Mouse (Mus musculus) liver, embryonic 13.5 days (tissue): ENCODE data around the gene Pim3. TPM values are rescaled to one million over a fixed set of nuclear protein-coding genes. Genes with fewer than 3 reads are reported as not detected.
A peak's percentile ranks its signal among the peaks of the same experiment; 100 is the strongest.

ENCODE experiments used
- ATAC-seq: fragments of 200-750 bp; cut with Nextera tagmentation; 2 replicates; pipeline ENCODE4 v1.8.0; 2017; ENCODE audit warnings: low read depth, mild to moderate bottlenecking, moderate number of reproducible peaks, moderate library complexity
- DNase-seq: peaks from one replicate; pipeline ENCODE4 v3.0.0; 2022
- H3K27ac ChIP-seq: fragments of 300-500 bp; sonication (generic); 2 replicates; pipeline ENCODE4 v1.5.1; 2015; ENCODE audit warnings: moderate library complexity, mild to moderate bottlenecking, inconsistent platforms
- H3K27me3 ChIP-seq: fragments of 300-500 bp; sonication (generic); 2 replicates; pipeline ENCODE4 v1.6.1; 2015; ENCODE audit warnings: mild to moderate bottlenecking, inconsistent platforms
- H3K36me3 ChIP-seq: fragments of 300-500 bp; sonication (generic); 2 replicates; pipeline ENCODE4 v1.6.1; 2015; ENCODE audit warnings: mild to moderate bottlenecking, inconsistent platforms
- H3K4me1 ChIP-seq: fragments of 300-500 bp; sonication (generic); replicated peaks from 2 replicates; pipeline ENCODE4 v1.6.1; 2015; ENCODE audit warnings: inconsistent platforms
- H3K4me2 ChIP-seq: fragments of 300-500 bp; sonication (generic); 2 replicates; pipeline ENCODE4 v1.6.1; 2015; ENCODE audit warnings: inconsistent platforms, mild to moderate bottlenecking, moderate library complexity
- H3K4me3 ChIP-seq: fragments of 300-500 bp; sonication (generic); replicated peaks from 2 replicates; pipeline ENCODE4 v1.5.1; 2015; ENCODE audit warnings: mild to moderate bottlenecking, inconsistent platforms
- H3K9ac ChIP-seq: fragments of 300-500 bp; sonication (generic); 2 replicates; pipeline ENCODE4 v1.6.1; 2015; ENCODE audit warnings: mild to moderate bottlenecking, inconsistent platforms
- H3K9me3 ChIP-seq: fragments of 300-500 bp; sonication (generic); replicated peaks from 2 replicates; pipeline ENCODE4 v1.6.1; 2016; ENCODE audit warnings: inconsistent platforms
- WGBS: fragments of 180-500 bp; shearing (Covaris S2); methylation state at CpG from one replicate; pipeline ENCODE4 v1.1.7; 2015; ENCODE audit not compliant: insufficient replicate concordance; 5-methylcytosine and 5-hydroxymethylcytosine counted together
- polyA plus RNA-seq: library from polyadenylated mRNA; unstranded; fragments of >200 nt; fragmentation: Nextera tagmentation; extraction: Ambion mirVana; gene quantifications from 2 replicates; pipeline ENCODE4 v1.2.1, GENCODE M21; 2015

The Pim3 gene
- polyA plus RNA-seq, 1 experiment from 2014 or later = 15.1 TPM

- H3K4me3 ChIP-seq = no peak overlapping the region
- H3K9me3 ChIP-seq = no peaks in the 10 kb centered on the region
- H3K27me3 ChIP-seq = no peaks in the 10 kb centered on the region
- no peak overlapping the region for H3K9ac ChIP-seq
- peak overlapping the region; percentile 72 for H3K27ac ChIP-seq
- H3K4me1 ChIP-seq = peaks cover 63% of the 10 kb centered on the region
- DNase-seq = no peak
- H3K4me2 ChIP-seq = no peak overlapping the region
- H3K36me3 ChIP-seq = peaks cover 24% of the 10 kb centered on the region
- 73% methylated on average over 6 of the region's 6 CpGs for WGBS
- no peak for ATAC-seq
These were observed 6.2 kb downstream of the Pim3 start for GRCm38 (mm10) chr15:88868024-88868742.

DNA sequence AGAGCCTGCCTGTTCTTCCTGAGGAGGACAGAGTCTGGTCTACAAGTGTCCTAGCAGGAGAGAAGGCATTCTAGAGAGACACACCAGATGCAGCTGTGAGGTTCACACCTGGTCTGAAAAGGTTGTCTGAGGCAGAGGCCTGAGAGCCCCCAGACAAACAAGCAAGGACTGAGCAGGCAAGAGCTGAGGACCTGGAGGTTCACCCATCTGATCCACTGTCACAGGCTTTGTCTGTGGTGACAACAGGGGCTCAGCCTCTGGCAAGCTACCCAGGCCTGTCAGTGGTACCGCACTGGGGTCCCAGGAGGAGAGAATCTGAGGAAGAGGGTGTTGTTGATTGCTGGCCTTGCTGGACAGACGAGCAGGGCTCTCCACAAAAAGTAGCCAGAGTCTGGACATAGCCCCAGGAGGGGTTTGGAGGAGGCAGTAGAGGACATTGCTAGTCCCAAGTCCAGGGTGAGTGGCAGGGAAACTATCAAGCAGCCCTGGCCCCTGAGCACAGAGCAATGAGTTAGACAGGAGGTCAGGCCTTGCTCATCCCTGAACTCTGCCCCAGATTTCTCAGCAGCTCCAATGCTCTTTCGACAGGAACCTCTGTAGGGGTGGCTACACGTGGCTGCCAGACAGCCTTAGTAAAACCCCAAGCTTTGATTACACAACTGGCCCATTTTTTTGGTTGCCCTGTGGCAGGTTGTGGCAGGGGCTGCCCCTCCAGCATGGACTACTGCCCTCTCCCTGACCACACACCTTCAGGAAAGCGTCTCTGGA, 8.6 kb downstream of the Pim3 start:
- WGBS = 47% methylated on average over 5 of the region's 5 CpGs

DNA sequence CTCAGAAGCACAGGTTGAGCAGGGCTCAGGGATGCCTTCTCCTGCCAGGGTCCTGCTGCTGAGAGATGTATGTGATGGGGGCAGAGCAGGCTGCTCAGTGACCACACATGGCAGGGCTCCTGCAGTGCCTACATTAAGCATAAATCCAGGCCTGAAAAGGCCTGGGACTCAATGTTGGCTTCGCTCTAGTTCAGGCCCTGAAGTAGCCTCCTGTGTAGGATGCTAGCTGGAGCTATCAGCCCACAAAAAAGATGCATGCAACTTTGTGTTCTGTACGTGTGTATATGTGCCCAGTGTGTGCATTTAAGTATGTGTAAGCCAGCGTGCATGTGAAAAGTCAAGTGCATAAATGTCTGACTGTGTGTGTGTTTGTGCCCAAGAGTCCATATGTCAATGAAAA, 12.1 kb downstream of the Pim3 start:
- no peak overlapping the region for H3K9ac ChIP-seq
- H3K27me3 ChIP-seq = peaks cover 6% of the 10 kb centered on the region; the same call in 1 of the 2 replicates
- H3K4me2 ChIP-seq = no peak overlapping the region
- no peak overlapping the region for H3K27ac ChIP-seq
- DNase-seq (no peak), ATAC-seq (no peak)
- H3K36me3 ChIP-seq = no peaks in the 10 kb centered on the region
- peaks cover 21% of the 10 kb centered on the region for H3K4me1 ChIP-seq
- H3K4me3 ChIP-seq = no peak overlapping the region
- no peaks in the 10 kb centered on the region for H3K9me3 ChIP-seq
- WGBS = 66% methylated on average over 3 of the region's 3 CpGs

More for the DNA sequence above, 8.6 kb downstream of the Pim3 start:
- Histone ChIP-seq H3K27ac (peak overlapping the region; percentile 55; the same call in 1 of the 2 replicates), H3K36me3 (peaks cover 8% of the 10 kb centered on the region), H3K9me3 (no peaks in the 10 kb centered on the region), H3K9ac (no peak overlapping the region), H3K4me2 (no peak overlapping the region), H3K27me3 (no peaks in the 10 kb centered on the region), H3K4me3 (no peak overlapping the region), H3K4me1 (peaks cover 41% of the 10 kb centered on the region)
- DNase-seq = no peak
- ATAC-seq = peak; percentile 66

- no peak overlapping the region for H3K4me3 ChIP-seq
- no peaks in the 10 kb centered on the region for H3K9me3 ChIP-seq
- peaks cover 21% of the 10 kb centered on the region for H3K4me1 ChIP-seq
- ATAC-seq (no peak), DNase-seq (no peak)
- H3K27ac ChIP-seq = no peak overlapping the region
- H3K9ac ChIP-seq = no peak overlapping the region
- WGBS = 75% methylated on average over 6 of the region's 6 CpGs
- no peaks in the 10 kb centered on the region for H3K36me3 ChIP-seq
- H3K27me3 ChIP-seq = peaks cover 6% of the 10 kb centered on the region; the same call in 1 of the 2 replicates
- H3K4me2 ChIP-seq = no peak overlapping the region
These were observed 12.5 kb downstream of the Pim3 start for GRCm38 (mm10) chr15:88874477-88874876.

- ATAC-seq (peak; percentile 32), DNase-seq (no peak)
- no peak overlapping the region for H3K9ac ChIP-seq
- 24% methylated on average over 10 of the region's 10 CpGs for WGBS
- H3K4me1 ChIP-seq = peaks cover 17% of the 10 kb centered on the region
- peaks cover 6% of the 10 kb centered on the region; the same call in 1 of the 2 replicates for H3K27me3 ChIP-seq
- H3K9me3 ChIP-seq = no peaks in the 10 kb centered on the region
- no peaks in the 10 kb centered on the region for H3K36me3 ChIP-seq
- H3K4me3 ChIP-seq = no peak overlapping the region
- no peak overlapping the region for H3K27ac ChIP-seq
- H3K4me2 ChIP-seq = 0 out of 2 replicates have a peak overlapping the region, but pooled peaks have one; percentile 32
These were observed 13.7 kb downstream of the Pim3 start for GRCm38 (mm10) chr15:88875625-88876081.

DNA sequence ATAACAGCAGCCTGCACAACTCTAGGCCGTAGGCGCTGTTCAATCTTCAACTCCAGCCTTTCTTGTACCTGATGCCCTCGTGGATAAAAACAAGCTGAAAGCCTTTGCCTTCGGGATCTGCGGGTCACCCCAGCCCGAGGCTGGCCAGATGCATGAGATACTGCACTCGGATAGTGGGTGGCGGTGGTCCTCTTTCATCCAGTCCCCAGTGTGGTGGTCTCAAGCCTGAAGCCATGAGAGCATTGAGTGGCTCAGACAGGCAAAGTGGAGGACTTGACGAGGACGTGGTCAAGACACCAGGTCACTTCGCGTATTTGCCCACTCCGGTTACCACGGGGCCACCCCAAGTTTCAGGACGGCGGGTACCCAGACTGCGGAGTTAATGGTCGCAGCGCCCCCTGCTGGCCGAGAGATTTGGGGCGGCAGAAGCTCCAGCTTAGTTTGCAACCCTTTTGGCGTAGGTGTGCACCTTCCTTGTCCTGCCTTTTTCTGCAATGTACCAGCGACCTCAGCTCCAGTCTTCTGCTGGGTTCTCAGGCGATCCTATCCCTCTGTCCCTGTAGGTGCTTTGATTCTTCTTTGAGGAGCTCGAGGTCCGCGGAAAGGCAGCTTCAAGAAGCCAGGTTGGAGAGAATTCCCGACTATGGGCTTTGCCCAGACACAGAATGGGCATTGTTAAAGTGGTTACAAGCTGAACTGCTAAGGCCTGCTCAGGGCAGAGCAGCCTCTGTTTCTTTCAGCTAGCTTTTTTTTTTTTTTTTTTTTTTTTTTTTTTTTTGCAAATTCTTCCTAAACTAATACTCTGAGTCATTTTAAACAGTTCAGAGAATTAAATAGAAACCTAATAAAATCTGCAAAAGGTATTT, 14.4 kb downstream of the Pim3 start:
- DNase-seq (peak; percentile 57), ATAC-seq (peak; percentile 51)
- H3K27ac ChIP-seq = no peak overlapping the region
- H3K4me2 ChIP-seq = peak overlapping the region; percentile 32; the same call in 1 of the 2 replicates
- H3K9ac ChIP-seq = no peak overlapping the region
- H3K9me3 ChIP-seq = no peaks in the 10 kb centered on the region
- H3K36me3 ChIP-seq = no peaks in the 10 kb centered on the region
- peaks cover 6% of the 10 kb centered on the region; the same call in 1 of the 2 replicates for H3K27me3 ChIP-seq
- 15% methylated on average over 28 of the region's 28 CpGs for WGBS
- peaks cover 12% of the 10 kb centered on the region; the same call in 1 of the 2 replicates for H3K4me1 ChIP-seq
- H3K4me3 ChIP-seq = no peak overlapping the region

GRCm38 (mm10) chr15:88877021-88877400, 15.0 kb downstream of the Pim3 start:
- 54% methylated on average over 10 of the region's 10 CpGs for WGBS
- H3K9ac ChIP-seq = no peak overlapping the region
- peaks cover 9% of the 10 kb centered on the region; the same call in 1 of the 2 replicates for H3K4me1 ChIP-seq
- H3K36me3 ChIP-seq = no peaks in the 10 kb centered on the region
- H3K27ac ChIP-seq = no peak overlapping the region
- H3K4me2 ChIP-seq = no peak overlapping the region
- no peak for DNase-seq
- H3K27me3 ChIP-seq = peaks cover 6% of the 10 kb centered on the region; the same call in 1 of the 2 replicates
- no peak overlapping the region for H3K4me3 ChIP-seq
- H3K9me3 ChIP-seq = no peaks in the 10 kb centered on the region
- ATAC-seq = no peak

- H3K36me3 ChIP-seq = no peaks in the 10 kb centered on the region
- H3K9ac ChIP-seq = no peak overlapping the region
- H3K4me3 ChIP-seq = no peak overlapping the region
- H3K27ac ChIP-seq = no peak overlapping the region
- H3K27me3 ChIP-seq = peaks cover 6% of the 10 kb centered on the region; the same call in 1 of the 2 replicates
- no peaks in the 10 kb centered on the region for H3K9me3 ChIP-seq
- ATAC-seq (no peak), DNase-seq (no peak)
- 57% methylated on average over 22 of the region's 22 CpGs for WGBS
- no peaks in the 10 kb centered on the region for H3K4me1 ChIP-seq
- no peak overlapping the region for H3K4me2 ChIP-seq
These were observed 19.5 kb downstream of the Pim3 start for GRCm38 (mm10) chr15:88881253-88882044.

GRCm38 (mm10) chr15:88882851-88883250, 20.9 kb downstream of the Pim3 start:
- Histone ChIP-seq H3K9ac (no peak overlapping the region), H3K4me2 (no peak overlapping the region), H3K4me3 (no peak overlapping the region), H3K4me1 (0 out of 2 replicates have a peak, but pooled peaks cover 2% of the 10 kb centered on the region), H3K27me3 (no peaks in the 10 kb centered on the region), H3K9me3 (no peaks in the 10 kb centered on the region), H3K36me3 (no peaks in the 10 kb centered on the region), H3K27ac (no peak overlapping the region)
- ATAC-seq (no peak), DNase-seq (no peak)
- 46% methylated on average over 4 of the region's 4 CpGs for WGBS

DNA sequence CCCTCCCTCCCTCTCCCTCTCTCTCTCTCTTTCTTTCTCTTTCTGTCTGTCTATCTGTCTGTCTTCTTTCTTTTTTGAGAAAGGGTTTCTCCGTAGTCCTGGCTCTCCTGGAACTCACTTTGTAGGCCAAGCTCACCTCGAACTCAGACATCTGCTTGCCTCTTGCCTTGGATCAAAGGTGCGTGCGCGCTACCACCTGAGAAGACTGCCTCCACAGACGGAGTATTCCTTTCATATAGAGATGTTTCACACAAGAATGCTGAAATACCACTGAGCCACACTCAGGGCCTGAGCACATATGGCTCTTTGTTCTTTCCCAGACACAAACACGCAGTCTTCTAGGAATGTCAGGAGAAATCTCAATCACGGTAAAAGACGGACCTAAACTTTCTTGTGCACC, 21.4 kb downstream of the Pim3 start:
- H3K4me1 ChIP-seq = 0 out of 2 replicates have a peak, but pooled peaks cover 7% of the 10 kb centered on the region
- H3K36me3 ChIP-seq = no peaks in the 10 kb centered on the region
- 79% methylated on average over 9 of the region's 9 CpGs for WGBS
- ATAC-seq (no peak), DNase-seq (no peak)
- no peak overlapping the region for H3K4me3 ChIP-seq
- no peak overlapping the region for H3K9ac ChIP-seq
- H3K27ac ChIP-seq = no peak overlapping the region
- no peak overlapping the region for H3K4me2 ChIP-seq
- H3K27me3 ChIP-seq = no peaks in the 10 kb centered on the region
- H3K9me3 ChIP-seq = no peaks in the 10 kb centered on the region
